Mouse (Mus musculus): ENCODE measurements at regions not wholly inside any gene's neighbourhood (a gene's known extent, or its start where the extent isn't known, plus 50 kb on each side); places are given as distances from the start of the nearest gene placed in this dataset.
"Not testable (repeated sequence)": the region's sequence is repeated elsewhere in the genome, so short reads cannot be mapped to it uniquely, and the experiment has no call there.

- ATAC-seq (ENCODE audit: poor library complexity, severe bottlenecking): not testable (repeated sequence)
These were observed 1054.6 kb upstream of the Rag2 start for GRCm38 (mm10) chr2:100569891-100570290.

- not testable (repeated sequence) for ATAC-seq (ENCODE audit: poor library complexity, severe bottlenecking)
These were observed 1033.9 kb upstream of the Rag2 start for GRCm38 (mm10) chr2:100590643-100591042.

- ATAC-seq (ENCODE audit: poor library complexity, severe bottlenecking): not testable (repeated sequence)
These were observed 998.3 kb upstream of the Rag2 start for GRCm38 (mm10) chr2:100626183-100626582.

DNA sequence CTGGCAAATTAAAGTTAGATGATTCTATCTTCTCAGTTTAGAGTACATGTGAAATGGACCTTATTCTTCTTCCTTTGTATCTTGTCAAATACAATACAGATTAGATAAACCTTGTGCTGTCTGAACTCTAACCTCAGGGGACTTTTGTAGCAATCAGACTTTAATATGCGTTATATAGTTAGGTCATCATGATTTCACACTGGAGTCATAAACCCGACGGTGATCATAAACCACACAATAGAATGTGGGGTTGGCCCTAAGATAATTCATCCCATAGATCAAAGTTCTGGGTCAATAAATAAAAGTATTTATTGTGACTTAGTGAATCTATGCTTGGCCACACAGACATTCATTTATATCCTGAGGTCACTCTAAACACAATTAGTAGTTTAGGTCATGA is 971.8 kb upstream of the Rag2 start:
- ATAC-seq (ENCODE audit: poor library complexity, severe bottlenecking): not testable (repeated sequence)

- ATAC-seq (ENCODE audit: poor library complexity, severe bottlenecking): not testable (repeated sequence)
These were observed 953.0 kb upstream of the Rag2 start for GRCm38 (mm10) chr2:100671384-100672039.

DNA sequence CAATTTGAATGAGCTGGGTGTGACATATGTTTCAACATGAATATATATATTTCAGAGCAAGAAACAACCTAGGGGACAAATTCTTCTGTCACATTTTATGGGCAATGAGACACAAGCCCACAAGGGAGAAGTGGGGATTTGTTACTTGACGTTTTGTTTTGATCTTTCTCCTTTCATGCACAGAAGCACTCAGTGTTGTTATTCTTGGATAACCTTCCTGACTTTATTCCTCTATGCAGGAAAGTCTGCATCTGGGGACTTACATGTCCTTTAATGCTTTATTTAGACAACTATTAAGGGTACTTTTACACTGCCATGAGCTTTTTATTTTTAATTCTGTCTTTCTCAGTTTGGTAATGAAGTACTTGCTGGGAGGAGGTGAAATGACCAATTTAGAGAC is 916.1 kb upstream of the Rag2 start:
- ATAC-seq (ENCODE audit: poor library complexity, severe bottlenecking): not testable (repeated sequence)

- ATAC-seq (ENCODE audit: poor library complexity, severe bottlenecking): not testable (repeated sequence)
These were observed 881.2 kb upstream of the Rag2 start for GRCm38 (mm10) chr2:100743294-100743693.

DNA sequence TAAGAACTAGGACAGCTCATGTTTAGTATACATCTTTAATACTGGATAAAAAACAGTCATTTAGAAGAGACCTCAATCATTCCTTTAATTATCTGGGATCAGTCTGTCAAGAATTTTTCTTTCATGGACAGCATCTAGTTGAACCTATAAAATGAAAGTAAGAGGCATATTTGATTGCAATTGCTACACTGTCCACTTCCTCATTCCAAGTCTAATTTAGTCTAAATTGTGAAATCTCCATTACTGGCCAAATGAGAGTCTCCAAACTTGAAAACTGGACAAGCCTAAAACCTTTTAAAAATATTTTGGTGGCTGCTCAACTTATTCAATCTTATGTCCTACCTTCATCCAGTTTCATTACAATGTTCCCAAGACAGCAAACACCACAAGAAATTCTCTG is 869.5 kb upstream of the Rag2 start:
- ATAC-seq (ENCODE audit: poor library complexity, severe bottlenecking): peak; percentile 57

DNA sequence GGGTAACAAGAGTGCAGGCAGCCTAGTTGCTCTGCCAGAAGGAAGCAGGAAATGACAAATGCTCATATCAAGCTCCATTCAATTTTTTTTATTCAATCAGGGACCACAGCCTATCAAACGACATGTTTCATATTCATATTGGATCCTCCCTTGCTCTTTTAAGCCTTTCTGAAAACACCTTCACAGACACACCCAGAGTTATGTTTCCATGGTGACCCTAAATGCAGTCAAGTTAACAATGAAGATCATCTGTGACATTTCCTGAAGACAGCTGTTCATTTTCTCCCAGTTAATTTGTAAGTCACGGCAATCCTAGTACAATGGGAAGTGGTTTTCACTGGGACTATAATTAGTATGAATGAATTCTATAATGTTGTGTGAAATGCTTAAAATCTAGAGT is 839.1 kb upstream of the Rag2 start:
- ATAC-seq (ENCODE audit: poor library complexity, severe bottlenecking): no peak

GRCm38 (mm10) chr2:100795578-100795977 is 828.9 kb upstream of the Rag2 start:
- ATAC-seq (ENCODE audit: poor library complexity, severe bottlenecking): no peak

GRCm38 (mm10) chr2:100796830-100797229 is 827.7 kb upstream of the Rag2 start:
- ATAC-seq (ENCODE audit: poor library complexity, severe bottlenecking): no peak

DNA sequence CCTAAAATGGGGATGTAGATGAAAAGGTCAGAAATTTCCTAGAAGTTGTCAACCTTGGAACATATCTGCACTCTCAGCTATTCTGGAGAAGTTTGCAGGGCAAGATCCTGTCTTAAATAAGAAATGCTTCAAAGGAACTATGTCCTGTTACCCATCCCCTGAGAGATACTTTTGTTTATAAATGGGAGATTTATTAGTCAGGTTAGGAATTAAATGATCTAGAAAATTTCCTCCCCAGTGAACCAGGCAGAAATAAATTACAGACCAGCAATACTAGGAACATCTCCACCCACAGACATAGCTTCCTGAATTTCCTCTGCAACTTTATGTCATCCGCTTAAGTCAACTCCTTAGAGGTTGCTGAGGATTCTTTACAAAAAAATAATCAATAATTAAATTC is 827.0 kb upstream of the Rag2 start:
- no peak for ATAC-seq (ENCODE audit: poor library complexity, severe bottlenecking)

DNA sequence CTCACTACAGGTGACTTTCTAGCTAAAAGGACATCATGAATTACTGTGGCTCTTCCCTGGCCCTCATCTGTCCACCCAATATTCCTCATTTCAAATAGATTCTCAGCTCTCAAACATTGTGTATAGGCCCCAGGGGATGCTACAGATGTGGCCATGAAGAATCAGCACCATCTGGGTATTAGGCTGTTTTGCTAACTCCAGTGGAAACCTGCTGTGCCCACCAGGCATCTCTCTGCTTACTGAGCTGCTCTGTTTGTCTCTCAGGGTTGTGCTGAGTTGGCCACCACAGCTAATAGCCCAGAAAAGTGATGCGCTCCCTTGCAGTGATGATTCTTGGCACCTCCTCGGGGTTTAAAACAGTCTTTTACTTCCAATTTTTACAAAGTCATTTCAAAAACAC is 812.0 kb upstream of the Rag2 start:
- no peak for ATAC-seq (ENCODE audit: poor library complexity, severe bottlenecking)

DNA sequence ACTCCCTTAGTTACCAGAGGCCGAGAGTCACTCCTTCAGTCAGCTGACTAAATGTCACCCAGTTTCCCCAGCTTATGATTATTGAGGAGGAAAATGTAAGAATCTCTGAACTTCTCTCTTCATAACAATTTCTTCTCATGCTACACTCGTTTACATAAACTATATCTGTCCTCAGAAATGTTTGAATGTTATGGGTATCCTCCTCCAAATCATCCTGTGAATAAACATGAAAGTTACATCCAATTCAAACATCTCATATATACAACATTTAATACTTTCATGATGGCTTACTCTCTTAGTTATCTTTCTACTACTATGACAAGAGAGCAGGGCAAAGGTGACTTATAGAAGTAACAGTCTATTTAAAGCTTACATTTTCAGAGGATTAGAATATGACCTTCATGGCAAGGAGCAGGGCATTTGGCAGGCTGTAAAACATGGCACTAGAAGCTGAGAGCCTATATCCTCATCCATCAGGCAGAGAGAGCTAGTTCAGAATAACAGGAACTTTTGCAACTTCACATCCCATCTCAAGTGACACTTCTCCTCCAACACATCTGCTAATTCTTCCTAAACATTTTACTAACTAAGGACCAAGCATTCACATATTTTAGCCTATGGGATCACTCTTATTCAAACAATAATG is 809.8 kb upstream of the Rag2 start:
- no peak for ATAC-seq (ENCODE audit: poor library complexity, severe bottlenecking)

DNA sequence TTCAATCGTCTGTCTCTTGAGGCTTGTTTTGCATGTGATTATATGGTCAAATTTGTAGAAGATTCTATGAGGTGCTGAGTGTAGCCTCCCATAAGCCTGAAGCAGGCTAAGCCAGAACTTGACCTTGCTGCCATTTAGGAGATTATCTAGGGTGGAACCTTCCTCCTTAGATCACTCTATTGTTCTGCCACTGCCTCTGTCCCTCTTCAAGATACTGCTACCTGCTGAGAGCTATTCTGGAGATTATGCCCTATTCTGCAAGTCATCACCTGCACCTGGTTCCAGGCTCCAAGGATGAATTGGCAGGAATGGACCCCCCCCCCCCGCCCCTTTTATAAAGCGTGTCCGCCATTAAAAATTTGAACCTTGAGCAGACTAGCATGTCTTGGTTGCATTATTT is 790.5 kb upstream of the Rag2 start:
- no peak for ATAC-seq (ENCODE audit: poor library complexity, severe bottlenecking)

DNA sequence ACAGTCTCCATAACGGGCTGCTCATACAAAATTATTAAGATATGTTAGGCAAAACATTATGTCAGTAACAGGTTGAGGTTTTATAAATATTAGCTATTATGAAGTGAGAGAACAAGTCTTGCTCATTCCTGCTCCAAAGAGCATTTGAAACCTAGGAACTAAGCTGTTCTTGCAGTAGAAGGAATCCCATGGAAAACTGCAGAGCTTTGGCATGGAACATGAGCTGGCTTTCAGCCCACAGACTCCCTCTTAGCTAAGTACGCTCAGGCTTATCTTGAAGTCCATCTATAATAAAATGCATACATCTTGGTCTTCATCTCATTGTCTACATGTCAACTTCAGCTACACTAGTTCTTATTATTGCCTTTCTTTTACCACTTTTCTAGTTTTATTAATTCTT is 766.7 kb upstream of the Rag2 start:
- ATAC-seq (ENCODE audit: poor library complexity, severe bottlenecking): no peak

GRCm38 (mm10) chr2:100865495-100865894 is 759.0 kb upstream of the Rag2 start:
- ATAC-seq (ENCODE audit: poor library complexity, severe bottlenecking): no peak

Data from megakaryocyte, adult 5-6 weeks (primary cell).